Mouse (Mus musculus): ENCODE data around the gene Foxred2. TPM values are rescaled to one million over a fixed set of nuclear protein-coding genes. Genes with fewer than 3 reads are reported as not detected.
A peak's percentile ranks its signal among the peaks of the same experiment; 100 is the strongest.

Foxred2 gene
- polyA plus RNA-seq, 1 experiment from 2014 or later = 0.56 TPM

- Histone ChIP-seq H3K4me2 (ENCODE audit: low read depth, low read length) (no peak overlapping the region), H3K36me3 (replicated peaks; ENCODE audit: insufficient read depth, low read length) (peaks cover 33% of the 10 kb centered on the region), H3K9ac (replicated peaks) (no peak overlapping the region), H3K27ac (ENCODE audit: low read depth) (no peak overlapping the region), H3K27me3 (ENCODE audit: insufficient read depth, low read length) (no peaks in the 10 kb centered on the region), H3K4me3 (ENCODE audit: low read depth, low read length) (no peak overlapping the region), H3K9me3 (ENCODE audit: low read length) (no peaks in the 10 kb centered on the region), H3K4me1 (ENCODE audit: insufficient read depth) (peaks cover 43% of the 10 kb centered on the region)
- ATAC-seq (no peak), DNase-seq (no peak)
- 95% methylated on average over 2 of the region's 2 CpGs for WGBS (ENCODE audit: insufficient replicate concordance)
- TF ChIP-seq CTCF (IDR thresholded peaks at IDR 0.05; ENCODE audit: low read depth) = no peak
- no peak for TF ChIP-seq EP300 (IDR thresholded peaks at IDR 0.05; ENCODE audit: low read depth)
Observed at GRCm38 (mm10) chr15:77925195-77925594, 31.3 kb downstream of the Foxred2 start.

- H3K4me1 ChIP-seq (ENCODE audit: insufficient read depth) = peaks cover 33% of the 10 kb centered on the region
- H3K4me2 ChIP-seq (ENCODE audit: low read depth, low read length) = no peak overlapping the region
- TF ChIP-seq CTCF (IDR thresholded peaks at IDR 0.05; ENCODE audit: low read depth) = peak; percentile 45
- TF ChIP-seq EP300 (IDR thresholded peaks at IDR 0.05; ENCODE audit: low read depth) = no peak
- no peak overlapping the region; the same call in 1 of the 2 replicates for H3K9ac ChIP-seq (replicated peaks)
- peak overlapping the region; percentile 98 for H3K27ac ChIP-seq (ENCODE audit: low read depth)
- 67% methylated on average over 9 of the region's 9 CpGs for WGBS (ENCODE audit: insufficient replicate concordance)
- no peaks in the 10 kb centered on the region for H3K27me3 ChIP-seq (ENCODE audit: insufficient read depth, low read length)
- no peak overlapping the region for H3K4me3 ChIP-seq (ENCODE audit: low read depth, low read length)
- H3K9me3 ChIP-seq (ENCODE audit: low read length) = no peaks in the 10 kb centered on the region
- ATAC-seq (peak; percentile 63), DNase-seq (no peak)
- peaks cover 45% of the 10 kb centered on the region for H3K36me3 ChIP-seq (replicated peaks; ENCODE audit: insufficient read depth, low read length)
Observed at GRCm38 (mm10) chr15:77923267-77924035, 33.1 kb downstream of the Foxred2 start.

GRCm38 (mm10) chr15:77922710-77923109 is 33.8 kb downstream of the Foxred2 start:
- Histone ChIP-seq H3K4me3 (ENCODE audit: low read depth, low read length) (no peak overlapping the region), H3K9ac (replicated peaks) (no peak overlapping the region; the same call in none of the 2 replicates), H3K27ac (ENCODE audit: low read depth) (peak overlapping the region; percentile 98), H3K4me2 (ENCODE audit: low read depth, low read length) (no peak overlapping the region), H3K36me3 (replicated peaks; ENCODE audit: insufficient read depth, low read length) (peaks cover 52% of the 10 kb centered on the region), H3K9me3 (ENCODE audit: low read length) (no peaks in the 10 kb centered on the region), H3K27me3 (ENCODE audit: insufficient read depth, low read length) (no peaks in the 10 kb centered on the region), H3K4me1 (ENCODE audit: insufficient read depth) (peaks cover 30% of the 10 kb centered on the region)
- TF ChIP-seq CTCF (IDR thresholded peaks at IDR 0.05; ENCODE audit: low read depth) (no peak), EP300 (IDR thresholded peaks at IDR 0.05; ENCODE audit: low read depth) (peak; percentile 71)
- ATAC-seq (peak; percentile 95), DNase-seq (peak; percentile 69)
- 54% methylated on average over 9 of the region's 9 CpGs for WGBS (ENCODE audit: insufficient replicate concordance)

- DNase-seq = no peak
- no peak overlapping the region for H3K4me3 ChIP-seq (ENCODE audit: low read depth, low read length)
- ATAC-seq = no peak
- no peak overlapping the region for H3K4me2 ChIP-seq (ENCODE audit: low read depth, low read length)
- no peak for TF ChIP-seq CTCF (IDR thresholded peaks at IDR 0.05; ENCODE audit: low read depth)
- TF ChIP-seq EP300 (IDR thresholded peaks at IDR 0.05; ENCODE audit: low read depth) = no peak
- peaks cover 19% of the 10 kb centered on the region for H3K4me1 ChIP-seq (ENCODE audit: insufficient read depth)
- H3K9ac ChIP-seq (replicated peaks) = peak overlapping the region; percentile 53; the same call in 1 of the 2 replicates
- no peaks in the 10 kb centered on the region for H3K9me3 ChIP-seq (ENCODE audit: low read length)
- H3K27ac ChIP-seq (ENCODE audit: low read depth) = peak overlapping the region; percentile 98
- peaks cover 48% of the 10 kb centered on the region for H3K36me3 ChIP-seq (replicated peaks; ENCODE audit: insufficient read depth, low read length)
- 83% methylated on average over 6 of the region's 6 CpGs for WGBS (ENCODE audit: insufficient replicate concordance)
- no peaks in the 10 kb centered on the region for H3K27me3 ChIP-seq (ENCODE audit: insufficient read depth, low read length)
Observed at GRCm38 (mm10) chr15:77921636-77922035, 34.9 kb downstream of the Foxred2 start.

GRCm38 (mm10) chr15:77920511-77921462 is 35.7 kb downstream of the Foxred2 start:
- ATAC-seq (no peak), DNase-seq (peak; percentile 50)
- Histone ChIP-seq H3K9me3 (ENCODE audit: low read length) (no peaks in the 10 kb centered on the region), H3K4me3 (ENCODE audit: low read depth, low read length) (no peak overlapping the region), H3K36me3 (replicated peaks; ENCODE audit: insufficient read depth, low read length) (peaks cover 51% of the 10 kb centered on the region), H3K9ac (replicated peaks) (no peak overlapping the region), H3K27me3 (ENCODE audit: insufficient read depth, low read length) (no peaks in the 10 kb centered on the region), H3K4me1 (ENCODE audit: insufficient read depth) (peaks cover 19% of the 10 kb centered on the region), H3K27ac (ENCODE audit: low read depth) (peak overlapping the region; percentile 49; the same call in 1 of the 2 replicates), H3K4me2 (ENCODE audit: low read depth, low read length) (no peak overlapping the region)
- TF ChIP-seq CTCF (IDR thresholded peaks at IDR 0.05; ENCODE audit: low read depth) (peak; percentile 56), EP300 (IDR thresholded peaks at IDR 0.05; ENCODE audit: low read depth) (no peak)
- WGBS (ENCODE audit: insufficient replicate concordance) = 71% methylated on average over 10 of the region's 10 CpGs

- Histone ChIP-seq H3K4me1 (ENCODE audit: insufficient read depth) (peaks cover 19% of the 10 kb centered on the region), H3K9me3 (ENCODE audit: low read length) (no peaks in the 10 kb centered on the region), H3K4me3 (ENCODE audit: low read depth, low read length) (no peak overlapping the region), H3K4me2 (ENCODE audit: low read depth, low read length) (no peak overlapping the region), H3K36me3 (replicated peaks; ENCODE audit: insufficient read depth, low read length) (peaks cover 62% of the 10 kb centered on the region), H3K27me3 (ENCODE audit: insufficient read depth, low read length) (no peaks in the 10 kb centered on the region), H3K9ac (replicated peaks) (no peak overlapping the region), H3K27ac (ENCODE audit: low read depth) (no peak overlapping the region)
- no peak for ATAC-seq
- TF ChIP-seq CTCF (IDR thresholded peaks at IDR 0.05; ENCODE audit: low read depth) = no peak
- TF ChIP-seq EP300 (IDR thresholded peaks at IDR 0.05; ENCODE audit: low read depth) = no peak
- WGBS (ENCODE audit: insufficient replicate concordance) = 80% methylated on average over 12 of the region's 12 CpGs
- DNase-seq = no peak
Observed at GRCm38 (mm10) chr15:77919441-77919840, 37.1 kb downstream of the Foxred2 start.

Data from liver, postnatal 0 days (tissue).